Mouse (Mus musculus) retina, postnatal 1 day (tissue): Measurements from ENCODE around the gene Slc25a13.
"Not testable (repeated sequence)": the region's sequence is repeated elsewhere in the genome, so short reads cannot be mapped to it uniquely, and the experiment has no call there.

ENCODE experiments used
- DNase-seq: peaks from one replicate; pipeline ENCODE4 v3.0.0-alpha.2; 2012

Gene Slc25a13

DNA sequence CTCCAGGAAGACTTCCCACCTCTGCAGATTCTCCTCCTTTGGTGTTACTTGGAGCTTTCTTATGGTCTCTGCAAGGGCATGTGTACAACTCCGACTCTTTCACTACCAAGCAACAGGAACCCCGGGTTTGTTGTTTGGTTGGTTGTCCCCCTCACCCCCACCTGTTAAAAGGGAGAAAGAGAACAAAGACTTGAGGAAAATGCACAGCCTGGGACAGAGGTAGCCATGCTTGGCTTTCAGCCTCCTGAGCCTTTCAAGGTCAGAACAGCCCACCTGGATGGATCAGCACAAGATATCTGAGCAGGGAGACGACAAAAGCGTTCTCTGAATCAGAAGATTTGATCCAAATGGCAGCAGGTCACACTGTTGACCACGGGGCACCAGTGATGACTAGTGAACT is 15.0 kb downstream of the Slc25a13 start:
- no peak for DNase-seq

GRCm38 (mm10) chr6:6199138-6199870 is 17.7 kb downstream of the Slc25a13 start:
- no peak for DNase-seq

DNA sequence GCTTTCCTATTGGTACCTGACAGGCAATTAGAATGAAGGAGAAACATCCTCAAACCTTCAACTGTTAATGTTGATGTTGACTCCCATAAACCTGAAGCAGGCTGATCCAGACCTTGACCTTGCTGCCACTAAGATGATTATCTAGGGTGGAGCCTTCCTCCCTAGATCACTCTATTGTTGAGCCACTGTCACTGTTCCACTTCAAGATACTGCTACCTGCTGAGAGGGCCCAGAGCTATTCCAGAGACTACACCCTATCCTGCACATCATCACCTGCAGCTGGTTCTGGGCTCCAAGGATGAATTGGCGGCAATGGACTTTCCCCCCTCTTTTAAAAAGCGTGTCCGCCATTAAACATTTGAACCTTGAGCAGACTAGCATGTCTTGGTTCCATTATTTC is 18.9 kb downstream of the Slc25a13 start:
- not testable (repeated sequence) for DNase-seq

DNA sequence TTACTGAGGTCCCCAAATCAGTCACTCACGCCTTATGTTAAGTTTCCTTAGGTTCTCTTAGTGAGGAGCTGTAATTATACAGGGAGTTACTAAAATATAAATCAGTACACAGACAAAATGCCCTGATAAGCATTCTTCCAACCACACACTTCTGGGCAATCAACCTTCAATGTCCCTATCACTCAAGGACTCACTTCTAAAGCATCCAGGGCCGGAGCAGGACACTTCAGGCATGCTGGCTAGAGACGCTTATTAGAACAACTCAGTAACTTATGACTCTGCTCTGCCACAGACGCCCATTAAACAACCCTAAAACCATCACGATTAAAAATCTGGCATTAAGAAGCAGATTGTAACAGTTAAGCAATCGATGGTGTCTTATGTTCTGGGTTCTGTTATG is 19.6 kb downstream of the Slc25a13 start:
- no peak for DNase-seq

GRCm38 (mm10) chr6:6196527-6196926 is 20.4 kb downstream of the Slc25a13 start:
- no peak for DNase-seq

- peak; percentile 20 for DNase-seq
Observed at GRCm38 (mm10) chr6:6194831-6195230, 22.1 kb downstream of the Slc25a13 start.

DNA sequence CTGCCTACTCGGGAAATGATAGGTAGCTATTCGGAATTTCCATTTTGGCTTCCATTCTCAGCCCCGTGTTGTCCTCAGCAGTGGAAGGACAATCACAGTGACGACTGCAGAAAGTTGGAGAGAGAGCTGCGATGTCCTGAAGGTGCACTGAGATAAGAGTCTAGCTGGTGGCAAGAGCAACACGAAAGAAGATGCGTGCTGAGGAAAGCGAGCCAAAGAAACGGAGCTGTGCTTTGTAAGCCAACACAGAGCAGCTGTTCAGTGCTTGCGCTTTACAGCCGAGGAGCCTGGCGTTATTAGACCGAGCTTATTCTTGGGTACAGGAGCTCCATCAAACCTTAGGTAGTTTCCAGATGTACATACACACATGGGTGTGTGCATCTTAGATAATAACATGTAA is 23.1 kb downstream of the Slc25a13 start:
- no peak for DNase-seq

DNA sequence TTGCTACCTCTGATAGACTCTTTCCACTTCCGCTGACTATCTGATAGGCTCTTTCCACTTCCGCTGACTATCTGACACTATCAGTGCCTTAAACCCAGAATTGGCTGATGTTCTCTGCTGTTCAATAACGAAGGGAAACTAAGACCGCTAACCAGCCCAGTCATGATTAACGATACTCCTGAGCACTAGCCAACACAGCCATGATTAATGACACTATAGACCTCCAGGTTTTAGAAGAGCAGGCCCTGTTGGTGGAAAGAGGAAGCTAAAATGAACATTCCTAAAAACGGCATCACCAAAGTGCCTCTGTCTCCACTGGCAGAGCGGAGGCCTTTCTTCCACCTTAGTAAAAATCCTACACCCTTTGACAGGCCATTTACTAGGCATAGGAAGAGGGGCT is 24.6 kb downstream of the Slc25a13 start:
- no peak for DNase-seq

DNA sequence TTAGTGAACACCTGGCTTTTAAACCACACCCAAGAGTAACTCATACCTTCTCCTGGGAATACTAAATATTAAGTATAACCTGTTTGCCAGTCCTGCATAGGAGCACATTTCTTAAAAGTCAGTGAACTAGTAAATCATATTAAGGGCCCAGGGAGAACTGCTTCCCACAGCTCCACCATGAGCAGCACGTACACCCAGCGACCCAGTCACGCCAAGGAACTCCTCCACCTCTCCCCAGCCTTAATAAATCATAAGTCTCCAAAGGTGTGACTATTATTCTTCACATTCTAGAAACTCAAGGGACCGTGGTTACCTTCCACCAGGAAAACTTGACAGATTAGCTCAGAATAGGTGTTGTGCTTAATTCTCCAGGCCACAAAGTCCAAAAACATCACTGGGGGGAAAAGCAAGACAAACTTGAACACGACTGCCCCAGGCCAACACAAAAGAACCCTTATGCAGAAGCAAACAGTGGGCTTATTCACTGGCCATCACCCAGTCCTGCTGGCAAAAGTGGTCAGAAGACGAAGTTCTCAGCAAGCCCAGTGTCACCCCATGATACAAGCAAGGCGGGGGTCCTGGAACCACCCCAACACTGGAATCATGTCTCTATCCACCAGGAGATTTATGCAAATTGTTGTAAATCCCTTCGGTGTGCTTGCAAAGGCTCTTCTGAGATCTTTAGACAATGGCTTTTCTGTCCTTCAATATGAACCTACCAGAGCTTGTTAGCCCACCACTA is 25.2 kb downstream of the Slc25a13 start:
- DNase-seq: no peak

GRCm38 (mm10) chr6:6188970-6189369 is 28.0 kb downstream of the Slc25a13 start:
- no peak for DNase-seq

GRCm38 (mm10) chr6:6186468-6186867 is 30.5 kb downstream of the Slc25a13 start:
- DNase-seq: no peak

- DNase-seq: no peak
Observed at GRCm38 (mm10) chr6:6185735-6186068, 31.3 kb downstream of the Slc25a13 start.

GRCm38 (mm10) chr6:6184921-6185734 is 31.8 kb downstream of the Slc25a13 start:
- no peak for DNase-seq

DNA sequence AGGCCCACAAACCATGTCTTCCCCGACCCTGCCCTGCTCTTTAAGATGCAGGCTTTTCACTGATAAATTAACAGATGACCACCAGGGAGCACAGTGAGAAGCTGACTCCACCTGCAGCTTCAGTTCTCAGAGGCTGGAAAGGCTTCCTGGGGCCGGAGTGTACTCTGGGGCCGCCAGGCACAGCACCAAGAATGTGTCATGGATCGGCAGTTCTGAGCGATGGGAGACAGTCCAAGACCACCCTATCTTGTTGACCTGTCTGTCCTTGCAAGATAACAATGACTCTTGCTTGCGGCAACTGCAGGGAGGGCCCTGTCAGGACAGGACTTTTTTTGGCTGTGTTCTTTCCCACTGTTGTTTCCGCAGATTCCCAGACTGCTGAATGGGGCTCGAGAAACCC is 33.4 kb downstream of the Slc25a13 start:
- no peak for DNase-seq

GRCm38 (mm10) chr6:6182191-6182590 is 34.8 kb downstream of the Slc25a13 start:
- DNase-seq: no peak

DNA sequence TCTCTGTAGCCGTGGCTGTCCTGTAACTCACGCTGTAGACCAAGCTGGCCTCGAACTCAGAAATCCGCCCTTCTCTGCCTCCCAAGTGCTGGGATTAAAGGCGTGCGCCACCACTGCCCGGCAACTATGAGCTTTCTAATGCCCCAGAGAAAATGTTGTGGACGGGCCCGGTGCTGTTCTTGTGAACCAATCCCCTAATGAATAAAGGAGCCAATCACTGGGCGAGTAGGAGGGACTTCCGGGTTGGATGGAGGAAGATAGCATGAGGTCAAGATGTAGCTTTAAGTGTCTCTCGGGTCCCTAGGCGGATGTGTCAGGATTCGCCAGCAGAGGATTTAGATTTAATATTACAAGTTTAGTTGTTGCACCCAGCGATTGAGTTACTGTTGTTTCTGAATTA is 38.6 kb downstream of the Slc25a13 start:
- DNase-seq: not testable (repeated sequence)

- peak; percentile 35 for DNase-seq
Observed at GRCm38 (mm10) chr6:6175350-6175971, 41.5 kb downstream of the Slc25a13 start.

DNA sequence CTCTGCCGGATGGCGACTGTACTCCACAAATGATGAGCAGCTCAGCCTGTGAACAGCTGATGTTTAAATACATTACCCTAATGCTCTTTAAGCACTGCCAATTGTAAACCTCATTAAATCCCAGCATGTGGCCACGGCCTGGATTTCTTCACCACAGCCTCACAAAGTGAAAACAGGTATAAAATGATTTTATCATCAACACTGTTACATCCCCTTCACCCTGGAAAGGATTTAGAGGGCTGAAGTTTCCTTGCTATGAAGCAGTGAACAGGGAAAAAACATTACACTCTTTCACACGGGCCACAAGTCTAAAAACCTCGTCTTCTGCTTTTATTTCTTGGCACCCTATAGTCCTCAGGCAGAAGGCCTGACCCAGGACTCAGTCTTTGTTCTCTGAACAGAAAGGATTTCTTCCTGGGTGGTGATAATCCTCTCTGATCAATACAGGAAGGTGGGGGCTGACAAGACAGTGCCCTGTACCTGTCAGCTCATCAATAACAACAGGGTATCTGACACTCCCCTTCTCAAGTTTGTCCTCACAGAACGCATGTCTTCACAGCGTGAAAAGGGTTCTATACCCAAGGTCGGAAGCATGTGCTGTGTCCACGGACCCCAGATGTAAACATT is 42.9 kb downstream of the Slc25a13 start:
- DNase-seq: peak; percentile 91

- DNase-seq: peak; percentile 88
Observed at GRCm38 (mm10) chr6:6173166-6173934, 43.6 kb downstream of the Slc25a13 start.

GRCm38 (mm10) chr6:6168566-6169134 is 48.3 kb downstream of the Slc25a13 start:
- DNase-seq: peak; percentile 68

DNA sequence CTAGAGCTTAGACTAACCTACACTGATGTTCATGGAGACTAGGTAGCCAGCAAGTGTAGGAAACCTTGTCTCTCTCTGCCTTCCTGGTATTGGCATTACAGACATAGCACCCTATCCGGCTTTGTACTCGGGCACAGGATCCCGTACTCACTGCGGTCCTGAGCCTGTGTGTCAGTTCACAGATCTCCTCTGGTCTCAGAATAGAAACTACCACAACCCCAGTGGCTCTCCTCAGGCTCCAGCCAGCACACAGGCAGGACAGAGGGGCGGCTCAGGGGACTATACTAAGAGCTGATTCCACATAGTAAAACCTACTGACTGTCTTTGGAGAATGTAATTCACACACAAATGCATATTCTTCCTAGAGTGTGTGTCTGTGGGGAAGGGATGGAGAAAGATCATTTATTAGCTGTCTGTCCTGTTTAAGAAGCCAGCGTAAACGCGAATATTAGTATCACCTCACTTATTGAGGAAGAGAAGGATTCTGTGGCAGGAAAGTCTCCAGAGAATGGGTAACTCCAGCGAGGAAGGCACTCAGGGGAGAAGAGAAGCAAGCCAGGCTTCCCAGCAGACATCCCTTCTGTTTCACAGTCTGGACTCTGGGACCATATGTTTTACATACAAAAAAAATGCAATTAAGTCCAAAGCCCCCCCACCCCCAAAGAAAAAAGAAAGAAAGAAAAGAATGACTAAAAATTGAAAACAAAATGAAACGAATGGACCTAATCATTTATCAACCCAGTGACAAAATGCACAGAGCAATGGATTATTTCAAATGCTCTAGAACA is 49.4 kb downstream of the Slc25a13 start:
- no peak for DNase-seq
